Mouse (Mus musculus): ENCODE results near the gene Ush1g.

Ush1g gene

GRCm38 (mm10) chr11:115269330-115270066, 52.3 kb downstream of the Ush1g start:
- no peak for DNase-seq (ENCODE audit: low spot score)

GRCm38 (mm10) chr11:115267958-115268357, 53.9 kb downstream of the Ush1g start:
- DNase-seq (ENCODE audit: low spot score), result no peak

- DNase-seq (ENCODE audit: low spot score), result no peak
These were observed 54.6 kb downstream of the Ush1g start, which contains the start of gene Grin2c for GRCm38 (mm10) chr11:115267061-115267883. Grin2c (minus strand) TSS chr11:115267243.

GRCm38 (mm10) chr11:115266400-115266778, 55.5 kb downstream of the Ush1g start:
- DNase-seq (ENCODE audit: low spot score), result no peak

- no peak for DNase-seq (ENCODE audit: low spot score)
These were observed 56.0 kb downstream of the Ush1g start for GRCm38 (mm10) chr11:115265771-115266399.
